Mouse (Mus musculus) spleen, adult 12 weeks (tissue): ENCODE data around the gene Edn2.

Experiments
- DNase-seq: peaks from one replicate; pipeline ENCODE4 v3.0.0; 2022; ENCODE audit warnings: low spot score

Gene Edn2

GRCm38 (mm10) chr4:120161166-120161949 lies at the start of gene Edn2:
Gene Edn2 (plus strand): TSS chr4:120161206.
- no peak for DNase-seq

GRCm38 (mm10) chr4:120115516-120115915 lies 45.5 kb upstream of the Edn2 start:
- no peak for DNase-seq

GRCm38 (mm10) chr4:120116312-120116711 lies 44.7 kb upstream of the Edn2 start:
- DNase-seq: no peak

DNA sequence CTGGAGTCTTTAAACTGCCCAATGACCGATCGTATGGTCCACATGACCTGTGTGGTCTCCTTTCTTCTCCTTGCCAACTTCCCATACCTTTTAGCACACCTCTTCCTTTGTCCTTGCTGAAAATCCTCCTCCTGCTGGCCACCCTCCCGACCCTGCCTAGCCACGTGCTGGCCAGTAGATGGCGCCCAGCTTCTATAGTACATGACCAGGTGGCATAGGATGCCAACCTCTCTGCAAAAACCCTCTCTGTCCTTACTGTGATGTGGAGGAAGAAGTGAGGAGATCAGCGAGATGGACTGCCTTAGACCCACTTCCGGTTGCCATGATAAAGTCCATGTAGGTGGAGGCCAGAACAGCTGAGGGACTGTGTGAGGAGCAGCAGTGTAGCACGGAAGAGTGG lies 40.7 kb upstream of the Edn2 start:
- no peak for DNase-seq

DNA sequence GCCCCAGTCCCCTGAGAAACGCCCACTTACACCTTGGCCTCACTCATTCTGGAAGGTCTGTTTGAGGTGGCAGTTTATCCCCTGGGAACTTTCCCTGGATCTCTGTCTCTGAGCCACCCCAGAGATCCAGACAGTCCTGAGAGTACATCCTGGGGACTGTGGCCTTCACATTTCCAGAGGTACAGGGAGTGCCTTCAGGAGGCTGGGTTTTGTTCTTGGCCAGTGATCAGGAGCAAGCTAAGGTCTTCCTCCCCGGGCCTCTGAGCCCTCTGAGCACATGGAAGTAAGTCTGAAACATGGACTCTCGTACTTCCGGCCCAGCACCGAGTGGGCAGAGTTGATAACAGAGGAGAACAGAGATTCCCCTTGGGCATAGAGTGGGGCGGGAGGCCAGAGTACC lies 36.4 kb upstream of the Edn2 start:
- DNase-seq: no peak

- no peak for DNase-seq
Observed at GRCm38 (mm10) chr4:120126047-120126446, 35.0 kb upstream of the Edn2 start.

DNA sequence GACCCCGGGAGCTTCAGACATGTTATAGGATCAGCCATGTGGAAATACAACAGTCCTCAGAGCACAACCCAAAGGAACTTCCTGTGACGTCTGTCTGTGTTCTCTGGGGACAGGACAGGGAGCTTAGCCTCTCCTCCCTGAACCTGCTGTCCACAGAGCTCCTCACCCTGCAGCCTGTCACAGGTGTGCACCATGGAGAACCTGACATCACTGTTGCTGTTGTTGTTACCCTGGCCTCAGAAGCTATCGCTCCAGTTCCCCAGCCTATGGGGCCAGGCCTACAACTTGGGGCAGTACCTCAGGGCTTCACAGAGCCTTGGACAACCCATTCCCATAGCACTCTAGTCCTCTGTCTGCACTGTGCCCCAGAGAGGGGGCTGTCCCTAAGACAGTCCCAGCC lies 33.7 kb upstream of the Edn2 start:
- DNase-seq: no peak

GRCm38 (mm10) chr4:120128033-120128432 lies 33.0 kb upstream of the Edn2 start:
- no peak for DNase-seq

DNA sequence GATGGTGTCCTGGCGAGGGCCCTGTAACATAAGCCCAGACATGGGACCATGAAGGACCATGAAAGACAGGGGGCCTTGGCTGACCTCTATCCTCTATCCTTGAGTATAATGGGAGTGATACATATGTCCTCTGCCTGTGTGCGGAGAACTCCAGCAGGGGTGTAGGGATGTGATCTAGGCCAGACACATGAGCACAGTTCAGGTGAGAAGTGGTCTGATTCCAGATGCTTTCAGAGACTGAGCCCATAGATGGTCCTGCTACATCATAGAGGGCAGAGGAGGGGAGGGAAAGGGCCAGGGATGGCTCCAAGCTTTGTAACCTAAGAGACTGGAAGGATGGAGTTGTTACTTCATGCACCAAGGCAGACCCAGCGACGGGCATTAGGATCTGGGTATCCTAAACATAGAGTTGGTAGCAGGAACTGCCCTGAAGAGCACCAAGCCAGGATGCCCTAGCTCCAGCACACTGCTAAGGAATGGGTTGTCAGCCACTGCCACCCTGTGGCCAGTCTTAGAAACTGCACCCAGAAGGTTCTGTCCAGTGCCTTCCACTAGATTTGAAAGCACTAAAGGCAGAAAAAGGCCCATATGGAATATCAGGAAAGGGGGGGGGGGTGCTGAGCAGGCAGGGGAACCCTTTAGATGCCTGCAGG lies 31.6 kb upstream of the Edn2 start:
- DNase-seq: no peak

GRCm38 (mm10) chr4:120130926-120131325 lies 30.1 kb upstream of the Edn2 start:
- DNase-seq: no peak

DNA sequence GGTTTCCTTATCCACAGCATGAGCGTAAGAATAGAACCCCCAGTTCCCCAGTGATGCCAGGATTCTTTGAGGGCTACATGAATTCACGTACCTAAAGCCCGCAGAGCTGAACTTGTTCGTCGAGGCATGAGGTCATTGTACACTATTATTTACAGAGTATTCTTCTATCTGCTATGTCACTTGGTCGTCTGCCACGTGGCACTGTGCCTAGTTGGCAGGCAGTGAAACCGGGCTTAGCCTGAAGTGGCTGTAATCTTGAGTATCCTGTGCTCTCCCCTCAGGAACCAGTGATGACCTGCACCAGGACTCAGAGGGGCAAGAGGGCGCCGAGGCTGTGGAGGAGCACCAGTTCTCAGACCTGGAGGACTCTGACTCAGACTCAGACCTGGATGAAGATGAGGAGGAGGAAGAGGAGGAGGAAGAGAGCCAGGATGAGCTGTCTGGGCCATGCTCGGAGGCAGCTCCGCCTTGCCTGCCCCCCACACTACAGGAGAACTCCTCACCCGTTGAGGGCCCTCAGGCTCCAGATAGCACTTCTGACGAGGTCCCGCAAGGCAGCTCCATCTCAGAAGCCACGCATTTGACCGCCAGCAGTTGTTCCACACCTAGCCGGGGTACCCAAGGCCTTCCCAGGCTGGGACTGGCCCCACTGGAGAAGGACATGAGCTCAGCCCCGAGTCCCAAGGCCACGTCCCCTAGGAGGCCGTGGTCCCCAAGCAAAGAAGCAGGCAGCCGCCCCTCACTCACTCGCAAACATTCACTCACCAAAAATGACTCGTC lies 29.4 kb upstream of the Edn2 start:
- no peak for DNase-seq

GRCm38 (mm10) chr4:120134223-120134622 lies 26.8 kb upstream of the Edn2 start:
- DNase-seq: no peak

GRCm38 (mm10) chr4:120141810-120142209 lies 19.2 kb upstream of the Edn2 start:
- no peak for DNase-seq

GRCm38 (mm10) chr4:120142905-120143304 lies 18.1 kb upstream of the Edn2 start:
- no peak for DNase-seq

- no peak for DNase-seq
Observed at GRCm38 (mm10) chr4:120144343-120144742, 16.7 kb upstream of the Edn2 start.

DNA sequence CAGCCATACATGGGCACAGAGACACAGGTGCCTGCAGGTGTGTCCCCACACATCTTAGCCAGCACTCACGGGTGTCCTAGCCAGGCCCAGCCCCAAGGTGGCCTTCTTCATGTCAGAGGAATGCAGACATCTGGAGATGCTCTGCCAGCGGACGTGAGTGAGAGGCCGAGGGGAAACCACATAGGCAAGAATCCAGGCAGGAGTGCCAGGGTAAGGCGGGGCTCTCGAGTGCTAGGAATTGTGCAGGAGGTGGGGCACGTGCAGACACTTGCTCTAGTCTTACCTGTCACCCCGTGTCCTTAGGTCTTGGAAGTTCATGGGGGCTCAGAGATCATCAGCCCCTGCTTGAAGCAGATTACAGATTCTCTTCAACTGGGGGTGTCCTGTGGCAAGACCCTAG lies 15.1 kb upstream of the Edn2 start:
- no peak for DNase-seq

DNA sequence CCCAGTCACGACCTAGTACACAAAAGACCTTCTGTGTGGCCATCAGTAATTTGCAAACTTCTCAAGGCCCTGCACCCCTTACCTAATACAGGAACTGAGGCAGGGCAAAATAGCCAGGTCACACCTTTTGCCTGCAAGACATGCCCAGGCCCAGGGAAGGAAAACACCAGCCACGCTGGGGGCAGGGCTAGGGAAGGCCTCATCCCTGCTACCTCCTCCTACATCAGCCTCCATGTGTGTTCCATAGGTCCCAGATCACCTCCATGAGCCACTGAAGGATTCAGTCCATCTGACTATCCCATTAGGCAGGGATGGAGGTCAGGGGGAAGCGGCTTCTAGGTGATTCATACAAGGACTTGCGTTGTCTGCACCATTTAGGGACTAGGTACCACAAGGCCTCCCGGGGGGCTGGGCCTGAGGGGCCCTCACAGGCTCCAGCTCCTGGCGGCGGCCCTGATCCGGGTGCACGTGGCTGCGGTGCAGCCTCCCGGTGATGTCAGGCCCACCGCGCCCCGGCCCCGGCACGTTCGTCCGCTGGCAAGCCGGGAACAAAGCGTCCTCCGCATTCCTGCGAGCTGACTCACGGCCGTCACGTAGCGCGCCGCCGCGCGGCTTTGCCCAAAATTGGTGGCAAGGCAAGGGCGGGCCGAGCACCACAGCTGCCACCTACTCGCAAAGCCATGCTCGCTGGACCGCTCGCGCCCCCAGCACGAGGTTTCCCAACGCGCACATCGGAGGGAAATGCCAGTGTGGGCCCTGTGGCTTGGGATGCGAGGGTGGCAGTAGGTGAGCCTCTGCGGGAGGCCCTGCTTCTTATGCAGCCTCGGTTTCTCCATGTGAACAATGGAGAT lies 12.5 kb upstream of the Edn2 start:
- no peak for DNase-seq

- no peak for DNase-seq
Observed at GRCm38 (mm10) chr4:120149142-120149524, 11.9 kb upstream of the Edn2 start.

GRCm38 (mm10) chr4:120150345-120150920 lies 10.6 kb upstream of the Edn2 start:
- DNase-seq: no peak

- DNase-seq: no peak
Observed at GRCm38 (mm10) chr4:120151906-120152305, 9.1 kb upstream of the Edn2 start.

GRCm38 (mm10) chr4:120152648-120153047 lies 8.4 kb upstream of the Edn2 start:
- no peak for DNase-seq

- no peak for DNase-seq
Observed at GRCm38 (mm10) chr4:120153736-120154135, 7.3 kb upstream of the Edn2 start.
